Mouse (Mus musculus): Measurements from ENCODE around the gene Col27a1. TPM values are rescaled to one million over a fixed set of nuclear protein-coding genes. Genes with fewer than 3 reads are reported as not detected.

The Col27a1 gene
- polyA plus RNA-seq, 1 experiment, result 5.5 TPM

GRCm38 (mm10) chr4:63221096-63221958 lies 7.5 kb downstream of the Col27a1 start:
- no peak for DNase-seq (ENCODE audit: low read depth, low spot score)
- WGBS, result 77% methylated on average over 15 of the region's 15 CpGs

GRCm38 (mm10) chr4:63222246-63222645 lies 8.4 kb downstream of the Col27a1 start:
- WGBS, result 49% methylated on average over 8 of the region's 8 CpGs
- DNase-seq (ENCODE audit: low read depth, low spot score), result no peak

GRCm38 (mm10) chr4:63225373-63225772 lies 11.6 kb downstream of the Col27a1 start:
- whole genome bisulfite sequencing, result 71% methylated on average over 10 of the region's 10 CpGs
- no peak for DNase-seq (ENCODE audit: low read depth, low spot score)

GRCm38 (mm10) chr4:63226164-63226882 lies 12.5 kb downstream of the Col27a1 start:
- no peak for DNase-seq (ENCODE audit: low read depth, low spot score)
- WGBS, result 71% methylated on average over 8 of the region's 8 CpGs

GRCm38 (mm10) chr4:63226883-63227235 lies 13.1 kb downstream of the Col27a1 start:
- WGBS, result 61% methylated on average over 6 of the region's 6 CpGs
- DNase-seq (ENCODE audit: low read depth, low spot score), result no peak

- no peak for DNase-seq (ENCODE audit: low read depth, low spot score)
- WGBS, result 71% methylated on average over 5 of the region's 5 CpGs
Measured at GRCm38 (mm10) chr4:63228943-63229342, 15.1 kb downstream of the Col27a1 start.

- 76% methylated on average over 14 of the region's 14 CpGs for WGBS
- no peak for DNase-seq (ENCODE audit: low read depth, low spot score)
Measured at GRCm38 (mm10) chr4:63229991-63230581, 16.3 kb downstream of the Col27a1 start.

- DNase-seq (ENCODE audit: low read depth, low spot score), result no peak
- 28% methylated on average over 1 of the region's 1 CpGs for WGBS
Measured at GRCm38 (mm10) chr4:63231121-63231520, 17.3 kb downstream of the Col27a1 start.

- DNase-seq (ENCODE audit: low read depth, low spot score), result peak; percentile 8
- WGBS, result 16% methylated on average over 2 of the region's 2 CpGs
Measured at GRCm38 (mm10) chr4:63232542-63233020, 18.8 kb downstream of the Col27a1 start.

GRCm38 (mm10) chr4:63233557-63234452 lies 20.0 kb downstream of the Col27a1 start:
- WGBS, result 54% methylated on average over 7 of the region's 7 CpGs

GRCm38 (mm10) chr4:63234852-63235251 lies 21.0 kb downstream of the Col27a1 start:
- DNase-seq (ENCODE audit: low read depth, low spot score), result no peak
- whole genome bisulfite sequencing, result 94% methylated on average over 5 of the region's 5 CpGs

More at GRCm38 (mm10) chr4:63233557-63234452, 20.0 kb downstream of the Col27a1 start:
- DNase-seq (ENCODE audit: low read depth, low spot score), result no peak

- 72% methylated on average over 2 of the region's 2 CpGs for WGBS
- DNase-seq (ENCODE audit: low read depth, low spot score), result no peak
Measured at GRCm38 (mm10) chr4:63236235-63236634, 22.4 kb downstream of the Col27a1 start.

GRCm38 (mm10) chr4:63237225-63237624 lies 23.4 kb downstream of the Col27a1 start:
- WGBS, result 69% methylated on average over 3 of the region's 3 CpGs
- DNase-seq (ENCODE audit: low read depth, low spot score), result no peak

- DNase-seq (ENCODE audit: low read depth, low spot score), result no peak
- 29% methylated on average over 7 of the region's 7 CpGs for WGBS
Measured at GRCm38 (mm10) chr4:63238141-63238540, 24.3 kb downstream of the Col27a1 start.

- no peak for DNase-seq (ENCODE audit: low read depth, low spot score)
- 88% methylated on average over 5 of the region's 5 CpGs for WGBS
Measured at GRCm38 (mm10) chr4:63238722-63239121, 24.9 kb downstream of the Col27a1 start.

- 93% methylated on average over 3 of the region's 3 CpGs for WGBS
- no peak for DNase-seq (ENCODE audit: low read depth, low spot score)
Measured at GRCm38 (mm10) chr4:63241031-63241430, 27.2 kb downstream of the Col27a1 start.

- no peak for DNase-seq (ENCODE audit: low read depth, low spot score)
Measured at GRCm38 (mm10) chr4:63247991-63248390, 34.2 kb downstream of the Col27a1 start.

GRCm38 (mm10) chr4:63248951-63249350 lies 35.1 kb downstream of the Col27a1 start:
- WGBS, result 78% methylated on average over 6 of the region's 6 CpGs
- DNase-seq (ENCODE audit: low read depth, low spot score), result no peak

- DNase-seq (ENCODE audit: low read depth, low spot score), result no peak
- 87% methylated on average over 11 of the region's 11 CpGs for WGBS
Measured at GRCm38 (mm10) chr4:63251760-63252159, 38.0 kb downstream of the Col27a1 start.

Data from large intestine, adult 2 months (tissue).